Mouse (Mus musculus) spleen, postnatal 36 days (tissue): Measurements from ENCODE around the gene Vmn2r39.
"Not testable (repeated sequence)": the region's sequence is repeated elsewhere in the genome, so short reads cannot be mapped to it uniquely, and the experiment has no call there.

ENCODE experiments used
- DNase-seq, 2 experiments: peaks; one replicate each; pipeline ENCODE4 v3.0.0; 2022; ENCODE audit warnings: low spot score in 2 of 2, mixed read lengths in 1 of 2

The Vmn2r39 gene

DNA sequence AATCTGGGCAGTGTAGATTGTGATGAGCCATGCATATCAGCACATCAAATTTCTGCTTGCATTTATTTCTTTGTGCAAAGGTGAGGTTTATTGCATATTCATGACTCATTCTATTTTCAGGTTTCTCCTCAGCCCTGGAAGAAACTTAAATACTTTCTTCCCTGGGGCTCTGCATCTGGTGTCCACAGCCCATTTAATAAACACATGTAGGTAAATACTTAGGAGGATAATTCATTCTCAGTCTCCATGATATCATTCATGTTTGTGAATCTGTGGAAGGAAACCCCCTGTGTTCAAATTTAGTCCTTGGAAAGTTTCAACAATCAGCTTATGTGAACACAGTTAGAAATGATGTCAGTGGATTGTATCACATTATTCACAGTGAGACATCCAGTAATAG is at the start of gene Vmn2r39:
Gene Vmn2r39, minus strand, starts transcription at position 101 of the 400 bp plus-strand sequence.
- not testable (repeated sequence) for DNase-seq

DNA sequence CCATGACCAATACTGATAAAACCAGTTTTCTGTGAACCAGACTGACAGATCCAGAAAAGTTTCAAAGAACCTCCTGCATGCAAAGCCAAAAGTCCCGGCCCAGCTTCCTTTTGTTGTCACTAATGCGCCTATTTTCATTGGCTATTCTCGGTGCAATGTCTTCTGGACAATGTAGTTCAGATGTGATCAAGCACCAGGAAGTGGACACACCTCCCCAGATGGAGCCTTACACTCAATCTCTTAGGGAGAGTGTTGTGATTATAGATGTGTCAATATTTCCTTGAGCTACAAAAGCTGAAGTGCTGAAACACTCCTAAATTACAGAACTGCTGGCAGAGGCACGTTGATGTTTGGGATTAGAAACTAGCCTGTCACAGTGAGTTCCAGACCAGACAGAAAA is 34.8 kb upstream of the Vmn2r39 start:
- DNase-seq = not testable (repeated sequence)
